Mouse (Mus musculus): Measurements from ENCODE around the gene Afap1. TPM values are rescaled to one million over a fixed set of nuclear protein-coding genes. Genes with fewer than 3 reads are reported as not detected.

Gene Afap1
- polyA plus RNA-seq, 1 experiment from 2014 or later, result 40.7 TPM

- Histone ChIP-seq H3K9ac (no peak overlapping the region), H3K27me3 (no peaks in the 10 kb centered on the region), H3K27ac (no peak overlapping the region), H3K4me3 (replicated peaks) (no peak overlapping the region), H3K4me1 (peaks cover 93% of the 10 kb centered on the region), H3K36me3 (replicated peaks) (no peaks in the 10 kb centered on the region), H3K9me3 (no peaks in the 10 kb centered on the region), H3K4me2 (no peak overlapping the region)
- WGBS, result 59% methylated on average over 4 of the region's 4 CpGs
- ATAC-seq (ENCODE audit: low FRiP score), result no peak
Measured at GRCm38 (mm10) chr5:35920076-35920475, 27.0 kb downstream of the Afap1 start.

DNA sequence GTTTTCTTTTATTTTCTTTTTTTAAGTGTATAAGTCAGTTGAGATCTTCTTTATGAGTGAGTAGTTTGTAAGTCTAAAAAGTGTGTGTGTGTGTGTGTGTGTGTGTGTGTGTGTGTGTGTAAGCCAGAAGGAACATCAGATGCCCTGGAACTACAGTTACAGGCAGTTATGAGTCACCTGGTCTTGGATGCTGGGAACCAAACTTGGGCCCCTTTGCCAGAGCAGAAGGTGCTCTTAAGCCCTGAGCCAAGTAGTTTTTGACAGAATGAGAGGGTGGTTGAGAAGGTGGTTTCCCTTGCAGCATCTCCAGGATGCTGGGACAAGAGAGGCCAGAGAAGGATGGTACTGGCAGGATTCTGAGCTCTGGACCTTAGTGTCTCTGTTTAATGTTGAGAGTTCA, 27.4 kb downstream of the Afap1 start:
- H3K27me3 ChIP-seq, result no peaks in the 10 kb centered on the region
- no peaks in the 10 kb centered on the region for H3K36me3 ChIP-seq (replicated peaks)
- no peaks in the 10 kb centered on the region for H3K9me3 ChIP-seq
- no peak for ATAC-seq (ENCODE audit: low FRiP score)
- H3K9ac ChIP-seq, result no peak overlapping the region
- peaks cover 93% of the 10 kb centered on the region for H3K4me1 ChIP-seq
- H3K27ac ChIP-seq, result no peak overlapping the region
- H3K4me3 ChIP-seq (replicated peaks), result no peak overlapping the region
- no peak overlapping the region for H3K4me2 ChIP-seq

DNA sequence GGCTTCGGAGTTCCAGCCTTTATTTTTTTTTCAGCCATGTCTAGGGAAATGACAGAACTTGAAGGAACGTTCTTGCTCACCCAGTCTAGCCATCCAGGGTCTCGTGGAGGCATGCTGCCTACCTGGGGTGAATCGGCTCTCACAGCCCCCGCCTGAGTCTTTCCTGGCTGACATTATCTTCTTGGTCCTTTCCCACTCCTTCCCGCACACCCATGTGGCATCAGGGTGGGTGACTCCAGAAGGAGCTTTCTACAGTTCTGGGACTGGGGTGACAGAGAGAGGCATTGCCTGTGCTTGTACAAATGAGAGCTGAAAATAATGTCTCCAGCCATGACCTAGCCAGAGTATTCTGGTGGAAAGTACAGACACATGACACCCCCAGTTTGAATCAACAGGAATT, 28.0 kb downstream of the Afap1 start:
- Histone ChIP-seq H3K27ac (0 out of 2 replicates have a peak overlapping the region, but pooled peaks have one; percentile 15), H3K27me3 (no peaks in the 10 kb centered on the region), H3K4me3 (replicated peaks) (no peak overlapping the region), H3K9me3 (no peaks in the 10 kb centered on the region), H3K36me3 (replicated peaks) (no peaks in the 10 kb centered on the region), H3K4me1 (peaks cover 93% of the 10 kb centered on the region), H3K4me2 (no peak overlapping the region), H3K9ac (no peak overlapping the region)
- ATAC-seq (ENCODE audit: low FRiP score), result no peak
- WGBS, result 76% methylated on average over 6 of the region's 6 CpGs

- Histone ChIP-seq H3K4me2 (no peak overlapping the region), H3K9ac (no peak overlapping the region), H3K27me3 (no peaks in the 10 kb centered on the region), H3K4me3 (replicated peaks) (no peak overlapping the region), H3K27ac (peak overlapping the region; percentile 50), H3K4me1 (peaks cover 93% of the 10 kb centered on the region), H3K9me3 (no peaks in the 10 kb centered on the region), H3K36me3 (replicated peaks) (no peaks in the 10 kb centered on the region)
- WGBS, result 46% methylated on average over 10 of the region's 10 CpGs
- no peak for ATAC-seq (ENCODE audit: low FRiP score)
Measured at GRCm38 (mm10) chr5:35921595-35922254, 28.6 kb downstream of the Afap1 start.

- peaks cover 91% of the 10 kb centered on the region for H3K4me1 ChIP-seq
- WGBS, result 87% methylated on average over 6 of the region's 6 CpGs
Measured at GRCm38 (mm10) chr5:35923448-35923847, 30.3 kb downstream of the Afap1 start.

GRCm38 (mm10) chr5:35925171-35925634, 32.1 kb downstream of the Afap1 start:
- Histone ChIP-seq H3K4me1 (peaks cover 74% of the 10 kb centered on the region), H3K9me3 (no peaks in the 10 kb centered on the region), H3K4me2 (no peak overlapping the region), H3K27ac (peak overlapping the region; percentile 74), H3K27me3 (no peaks in the 10 kb centered on the region), H3K36me3 (replicated peaks) (no peaks in the 10 kb centered on the region), H3K9ac (no peak overlapping the region), H3K4me3 (replicated peaks) (no peak overlapping the region)
- ATAC-seq (ENCODE audit: low FRiP score), result peak; percentile 64
- 65% methylated on average over 12 of the region's 12 CpGs for WGBS

More at GRCm38 (mm10) chr5:35923448-35923847, 30.3 kb downstream of the Afap1 start:
- Histone ChIP-seq H3K4me3 (replicated peaks) (no peak overlapping the region), H3K27me3 (no peaks in the 10 kb centered on the region), H3K36me3 (replicated peaks) (no peaks in the 10 kb centered on the region), H3K9ac (no peak overlapping the region), H3K27ac (no peak overlapping the region), H3K4me2 (no peak overlapping the region), H3K9me3 (no peaks in the 10 kb centered on the region)
- ATAC-seq (ENCODE audit: low FRiP score), result no peak

- Histone ChIP-seq H3K27ac (0 out of 2 replicates have a peak overlapping the region, but pooled peaks have one; percentile 20), H3K27me3 (no peaks in the 10 kb centered on the region), H3K4me1 (peaks cover 62% of the 10 kb centered on the region), H3K4me3 (replicated peaks) (no peak overlapping the region), H3K9ac (no peak overlapping the region), H3K36me3 (replicated peaks) (no peaks in the 10 kb centered on the region), H3K9me3 (no peaks in the 10 kb centered on the region), H3K4me2 (no peak overlapping the region)
- ATAC-seq (ENCODE audit: low FRiP score), result no peak
- WGBS, result 81% methylated on average over 8 of the region's 8 CpGs
Measured at GRCm38 (mm10) chr5:35926511-35926910, 33.4 kb downstream of the Afap1 start.

DNA sequence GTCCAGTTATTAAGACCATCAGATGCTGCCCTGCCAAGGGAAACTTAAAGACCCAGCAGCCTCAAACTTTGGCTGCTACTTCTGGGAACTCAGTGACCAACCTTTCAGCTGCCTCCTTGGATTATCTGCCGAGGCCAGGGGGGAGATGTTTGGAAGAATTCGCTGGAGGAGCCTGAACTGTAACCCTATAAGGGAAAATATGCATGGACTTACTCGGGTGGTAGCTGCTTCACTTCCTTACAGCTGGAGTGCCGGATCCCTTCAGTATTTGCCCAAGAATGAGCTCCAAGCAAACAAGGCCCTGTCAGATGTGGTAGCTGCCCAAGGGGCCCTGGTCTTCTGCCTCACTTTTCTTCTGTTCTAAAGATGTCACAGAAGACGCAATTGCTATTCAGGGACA, 38.2 kb downstream of the Afap1 start:
- H3K36me3 ChIP-seq (replicated peaks), result peaks cover 6% of the 10 kb centered on the region
- WGBS, result 79% methylated on average over 5 of the region's 5 CpGs
- H3K4me3 ChIP-seq (replicated peaks), result no peak overlapping the region
- H3K27me3 ChIP-seq, result no peaks in the 10 kb centered on the region
- H3K4me1 ChIP-seq, result peaks cover 35% of the 10 kb centered on the region
- no peak overlapping the region for H3K9ac ChIP-seq
- no peak overlapping the region for H3K4me2 ChIP-seq
- H3K9me3 ChIP-seq, result no peaks in the 10 kb centered on the region
- H3K27ac ChIP-seq, result no peak overlapping the region
- no peak for ATAC-seq (ENCODE audit: low FRiP score)

DNA sequence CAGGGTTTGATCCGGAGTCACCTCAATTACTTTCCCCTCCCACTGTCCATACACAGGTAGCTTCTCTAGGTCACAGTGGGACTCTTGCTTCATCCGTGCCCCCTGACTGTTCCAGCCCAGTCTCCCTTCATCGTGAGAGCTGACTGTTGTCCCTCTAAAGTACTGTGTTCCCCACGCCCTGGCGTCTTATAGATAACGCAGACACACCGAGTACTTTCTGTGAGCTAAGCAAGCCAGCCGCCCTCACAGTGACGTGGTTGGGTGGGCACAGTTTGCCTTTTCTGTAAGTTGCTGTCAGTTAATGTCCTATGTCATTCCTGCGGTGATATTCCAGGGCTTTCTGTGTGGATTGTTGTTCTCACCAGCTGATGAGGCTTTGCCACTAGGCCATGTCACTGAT, 39.9 kb downstream of the Afap1 start:
- 81% methylated on average over 10 of the region's 10 CpGs for WGBS

DNA sequence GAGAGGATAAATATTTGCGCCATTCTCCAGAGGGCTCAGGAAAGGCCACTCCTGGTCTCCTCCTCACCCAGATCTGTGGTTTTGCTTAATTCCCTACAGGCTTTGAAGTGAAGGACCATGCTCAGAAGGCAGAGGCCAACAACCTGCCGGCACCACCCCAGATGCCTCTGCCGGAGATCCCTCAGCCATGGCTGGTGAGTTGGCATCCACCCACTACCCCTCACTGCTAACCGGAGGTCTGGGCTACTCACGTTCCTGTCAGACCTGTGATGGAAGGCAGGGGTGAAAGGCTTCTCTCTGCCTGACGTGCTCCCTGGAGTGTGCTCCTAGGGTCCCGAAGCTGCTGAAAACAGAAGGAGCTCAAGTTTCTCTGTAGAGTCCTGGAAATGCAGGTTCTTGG, 42.8 kb downstream of the Afap1 start:
- 82% methylated on average over 7 of the region's 7 CpGs for WGBS
- ATAC-seq (ENCODE audit: low FRiP score), result no peak
- Histone ChIP-seq H3K27me3 (no peaks in the 10 kb centered on the region), H3K27ac (no peak overlapping the region), H3K4me1 (peaks cover 22% of the 10 kb centered on the region), H3K4me3 (replicated peaks) (no peak overlapping the region), H3K9me3 (no peaks in the 10 kb centered on the region), H3K9ac (no peak overlapping the region), H3K4me2 (no peak overlapping the region), H3K36me3 (replicated peaks) (peaks cover 11% of the 10 kb centered on the region)

More for the DNA sequence above, 39.9 kb downstream of the Afap1 start:
- no peak for ATAC-seq (ENCODE audit: low FRiP score)
- H3K36me3 ChIP-seq (replicated peaks), result peaks cover 11% of the 10 kb centered on the region
- no peak overlapping the region for H3K27ac ChIP-seq
- no peak overlapping the region for H3K9ac ChIP-seq
- H3K4me1 ChIP-seq, result peaks cover 22% of the 10 kb centered on the region
- H3K27me3 ChIP-seq, result no peaks in the 10 kb centered on the region
- H3K4me3 ChIP-seq (replicated peaks), result no peak overlapping the region
- no peak overlapping the region for H3K4me2 ChIP-seq
- no peaks in the 10 kb centered on the region for H3K9me3 ChIP-seq

GRCm38 (mm10) chr5:35938249-35939223, 45.4 kb downstream of the Afap1 start:
- 74% methylated on average over 10 of the region's 10 CpGs for WGBS
- ATAC-seq (ENCODE audit: low FRiP score), result no peak
- Histone ChIP-seq H3K4me2 (no peak overlapping the region), H3K36me3 (replicated peaks) (peaks cover 11% of the 10 kb centered on the region), H3K4me1 (peaks cover 8% of the 10 kb centered on the region), H3K27me3 (no peaks in the 10 kb centered on the region), H3K9me3 (no peaks in the 10 kb centered on the region), H3K27ac (no peak overlapping the region; the same call in 1 of the 2 replicates), H3K9ac (no peak overlapping the region), H3K4me3 (replicated peaks) (no peak overlapping the region)

DNA sequence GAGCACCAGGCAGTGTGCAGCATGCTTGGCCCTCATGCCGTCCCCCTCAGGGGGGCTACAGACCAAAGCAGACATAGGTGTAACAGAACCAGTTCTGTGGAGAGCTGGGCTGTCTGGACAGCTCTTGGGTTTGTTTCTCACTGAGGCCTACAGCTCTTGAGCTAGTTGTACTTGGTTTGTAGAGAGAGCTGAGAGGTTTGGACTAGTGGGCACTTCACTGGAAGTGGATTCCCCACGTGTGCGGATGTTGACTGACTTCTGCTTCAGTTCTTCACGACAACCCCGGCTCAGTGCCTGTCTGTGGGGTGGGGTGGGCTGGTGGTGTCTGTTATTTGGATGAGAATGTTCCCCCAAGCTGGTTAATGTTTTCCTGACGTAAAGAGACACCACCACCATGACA, 46.8 kb downstream of the Afap1 start:
- no peak overlapping the region for H3K27ac ChIP-seq
- ATAC-seq (ENCODE audit: low FRiP score), result no peak
- no peaks in the 10 kb centered on the region for H3K27me3 ChIP-seq
- H3K36me3 ChIP-seq (replicated peaks), result peaks cover 17% of the 10 kb centered on the region
- 91% methylated on average over 6 of the region's 6 CpGs for WGBS
- no peaks in the 10 kb centered on the region for H3K9me3 ChIP-seq
- no peak overlapping the region for H3K4me2 ChIP-seq
- H3K4me1 ChIP-seq, result peaks cover 8% of the 10 kb centered on the region
- no peak overlapping the region for H3K9ac ChIP-seq
- no peak overlapping the region for H3K4me3 ChIP-seq (replicated peaks)
